Mouse (Mus musculus) spleen, adult 2 months (tissue): ENCODE data around the gene Pold1.

ENCODE experiments used
- CTCF ChIP-seq: fragments of 200-500 bp; IDR thresholded peaks from 2 replicates; pipeline ENCODE4 v1.5.1; 2011; ENCODE audit warnings: mild to moderate bottlenecking, inconsistent platforms; ENCODE audit not compliant: insufficient read depth, insufficient read length, insufficient replicate concordance; ENCODE audit errors: extremely low read depth
- POLR2A ChIP-seq: fragments of 200-500 bp; IDR thresholded peaks from 2 replicates; pipeline ENCODE4 v1.6.1; 2011; ENCODE audit warnings: low read depth, low read length, inconsistent platforms

- no peak for TF ChIP-seq CTCF
- no peak for TF ChIP-seq POLR2A
Measured at GRCm38 (mm10) chr7:44547725-44548124, 924 bp downstream of the Pold1 start.
